Mouse (Mus musculus) adrenal gland, adult 2 months (tissue): ENCODE results near the gene Mark2. TPM values are rescaled to one million over a fixed set of nuclear protein-coding genes. Genes with fewer than 3 reads are reported as not detected.

Source experiments
- DNase-seq: peaks from one replicate; pipeline ENCODE4 v3.0.0; 2021
- polyA plus RNA-seq: library from polyadenylated mRNA; depleted of rRNA; stranded (reverse); fragments of >200 nt; gene quantifications from 2 replicates; pipeline ENCODE4 v1.2.3, GENCODE M21; 2012
- total RNA-seq, 2 experiments: library from RNA; stranded (reverse); gene quantifications; 2 replicates each; pipeline ENCODE4 v1.2.3; 2021

Mark2 gene
- total and polyA plus RNA-seq, 3 experiments: 70.2 to 124 (median 71.5) TPM

- no peak for DNase-seq
Measured at GRCm38 (mm10) chr19:7334049-7334448, 7.6 kb downstream of the Mark2 start.

- no peak for DNase-seq
Measured at GRCm38 (mm10) chr19:7321391-7321790, 20.3 kb downstream of the Mark2 start.

- peak; percentile 57 for DNase-seq
Measured at GRCm38 (mm10) chr19:7320181-7320580, 21.5 kb downstream of the Mark2 start.

GRCm38 (mm10) chr19:7317716-7318115 lies 23.9 kb downstream of the Mark2 start:
- DNase-seq: peak; percentile 72

- no peak for DNase-seq
Measured at GRCm38 (mm10) chr19:7316822-7317221, 24.8 kb downstream of the Mark2 start.

GRCm38 (mm10) chr19:7315587-7315984 lies 26.1 kb downstream of the Mark2 start:
- DNase-seq: no peak

- no peak for DNase-seq
Measured at GRCm38 (mm10) chr19:7314976-7315586, 26.6 kb downstream of the Mark2 start.

GRCm38 (mm10) chr19:7313660-7314059 lies 28.0 kb downstream of the Mark2 start:
- no peak for DNase-seq

- no peak for DNase-seq
Measured at GRCm38 (mm10) chr19:7311306-7311705, 30.4 kb downstream of the Mark2 start.

- DNase-seq: peak; percentile 46
Measured at GRCm38 (mm10) chr19:7310704-7311103, 31.0 kb downstream of the Mark2 start.

GRCm38 (mm10) chr19:7309738-7310330 lies 31.8 kb downstream of the Mark2 start:
- peak; percentile 31 for DNase-seq

- peak; percentile 39 for DNase-seq
Measured at GRCm38 (mm10) chr19:7307995-7308770, 33.5 kb downstream of the Mark2 start.

- peak; percentile 42 for DNase-seq
Measured at GRCm38 (mm10) chr19:7306968-7307367, 34.7 kb downstream of the Mark2 start.

GRCm38 (mm10) chr19:7305380-7306310 lies 36.0 kb downstream of the Mark2 start:
- no peak for DNase-seq

- DNase-seq: peak; percentile 34
Measured at GRCm38 (mm10) chr19:7304801-7305200, 36.9 kb downstream of the Mark2 start.

GRCm38 (mm10) chr19:7303796-7304195 lies 37.9 kb downstream of the Mark2 start:
- DNase-seq: no peak

GRCm38 (mm10) chr19:7302493-7302797 lies 39.2 kb downstream of the Mark2 start:
- peak; percentile 49 for DNase-seq

- peak; percentile 80 for DNase-seq
Measured at GRCm38 (mm10) chr19:7301647-7302492, 39.8 kb downstream of the Mark2 start.

GRCm38 (mm10) chr19:7300078-7300477 lies 41.6 kb downstream of the Mark2 start:
- DNase-seq: no peak

GRCm38 (mm10) chr19:7299052-7299451 lies 42.6 kb downstream of the Mark2 start:
- DNase-seq: no peak

- no peak for DNase-seq
Measured at GRCm38 (mm10) chr19:7295959-7296358, 45.7 kb downstream of the Mark2 start.
